Mouse (Mus musculus) urinary bladder, adult 2 months (tissue): Measurements from ENCODE around the gene Casr. TPM values are rescaled to one million over a fixed set of nuclear protein-coding genes. Genes with fewer than 3 reads are reported as not detected.

Experiments used
- DNase-seq: peaks from one replicate; pipeline ENCODE4 v3.0.0; 2022; ENCODE audit warnings: low spot score
- polyA plus RNA-seq: library from polyadenylated mRNA; depleted of rRNA; stranded (reverse); fragments of >200 nt; gene quantifications from 2 replicates; pipeline ENCODE4 v1.2.3, GENCODE M21; 2012; rRNA removed

Casr gene
- polyA plus RNA-seq: 0.01 and 0.06 TPM in 2 replicates

DNA sequence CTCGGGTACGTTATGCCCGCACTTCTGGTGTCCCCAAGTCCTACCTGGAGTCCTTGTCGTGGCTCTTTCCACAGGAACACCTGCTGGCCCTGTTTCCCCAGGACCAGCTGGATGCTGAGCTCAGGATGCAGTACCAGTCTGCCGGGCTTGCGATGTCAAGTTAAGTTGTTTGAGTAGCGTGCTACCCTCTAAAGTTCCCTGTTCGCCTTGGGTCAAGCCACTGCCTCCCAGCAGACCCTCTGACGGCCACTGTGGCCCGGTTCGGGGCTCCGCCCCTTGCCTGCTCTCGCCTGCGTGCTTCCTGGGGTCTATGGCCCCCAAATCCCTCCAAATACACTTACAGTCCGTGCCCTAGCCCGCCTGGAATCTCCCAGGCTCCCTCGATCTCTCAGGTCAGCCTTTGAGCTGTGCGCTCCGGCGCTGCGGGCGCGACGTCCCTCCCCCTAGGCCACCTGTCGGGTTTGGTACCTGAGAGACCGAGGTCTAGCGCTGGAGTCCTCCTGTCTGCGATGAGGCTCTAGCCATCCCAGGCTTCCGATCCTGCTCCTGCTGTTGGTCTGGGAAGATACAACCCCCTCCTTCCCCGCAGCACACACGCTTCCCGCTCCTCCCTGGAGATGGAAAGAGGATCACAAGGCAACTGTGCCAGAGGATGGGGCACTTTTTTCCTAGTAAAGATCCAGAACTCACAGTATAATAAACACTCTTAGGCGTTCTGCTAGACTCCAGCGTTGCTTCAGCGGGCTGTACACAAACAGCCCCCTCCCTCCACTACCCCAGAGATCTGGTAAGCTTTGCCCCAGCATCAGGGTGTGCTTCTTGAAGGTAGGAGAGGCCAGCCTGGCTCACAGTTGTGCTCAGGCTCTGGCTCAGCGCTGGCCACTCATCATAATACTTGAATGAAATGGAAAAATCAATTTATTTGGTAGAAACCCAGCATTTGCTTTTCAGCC lies at the start of gene Casr:
TSS of gene Casr (minus strand) at position 756 of the 953 bp plus-strand sequence.
- DNase-seq: no peak

- no peak for DNase-seq
Measured at GRCm38 (mm10) chr16:36602632-36603031, 40.7 kb upstream of the Casr start.

DNA sequence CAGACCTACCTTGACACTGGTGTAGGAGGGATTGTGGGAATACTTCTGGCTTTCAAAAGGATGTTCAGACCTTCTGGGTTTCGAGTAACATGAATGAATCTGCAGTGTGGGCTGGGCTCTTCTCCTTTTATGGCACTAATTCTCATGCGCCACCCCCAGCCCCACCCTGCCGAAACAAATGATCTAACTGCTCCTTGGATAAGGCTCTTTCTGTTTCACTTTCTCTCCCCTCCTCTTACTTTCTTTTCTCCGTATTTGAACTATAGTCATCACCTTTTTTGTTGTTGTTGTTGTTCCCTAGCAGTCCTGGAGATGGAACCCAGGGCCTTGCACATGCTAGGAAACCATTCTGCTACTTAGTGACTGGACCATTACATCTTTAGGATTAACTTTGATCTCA lies 36.3 kb upstream of the Casr start:
- no peak for DNase-seq

- DNase-seq: no peak
Measured at GRCm38 (mm10) chr16:36596671-36597410, 34.9 kb upstream of the Casr start.

DNA sequence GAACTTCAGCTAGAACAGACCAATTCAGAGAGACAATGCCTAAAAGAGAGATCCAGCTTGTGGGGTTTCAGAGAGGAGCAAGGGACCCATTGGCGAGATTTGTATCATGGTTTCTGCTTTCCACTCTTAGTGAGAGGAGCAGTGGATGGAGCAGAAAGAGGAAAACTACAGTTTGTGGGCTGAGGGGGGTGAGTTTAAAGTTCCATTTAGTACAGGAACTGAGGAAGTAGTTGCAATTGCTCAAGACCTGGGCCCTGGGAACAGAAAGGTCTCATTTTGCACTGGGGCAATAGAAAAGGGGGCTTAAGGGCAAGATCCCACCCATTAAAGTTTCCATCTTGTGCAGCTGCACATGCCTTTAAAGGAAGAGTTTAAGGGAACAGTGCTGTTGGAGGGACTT lies 28.0 kb upstream of the Casr start:
- no peak for DNase-seq

GRCm38 (mm10) chr16:36587971-36588370 lies 26.0 kb upstream of the Casr start:
- no peak for DNase-seq

DNA sequence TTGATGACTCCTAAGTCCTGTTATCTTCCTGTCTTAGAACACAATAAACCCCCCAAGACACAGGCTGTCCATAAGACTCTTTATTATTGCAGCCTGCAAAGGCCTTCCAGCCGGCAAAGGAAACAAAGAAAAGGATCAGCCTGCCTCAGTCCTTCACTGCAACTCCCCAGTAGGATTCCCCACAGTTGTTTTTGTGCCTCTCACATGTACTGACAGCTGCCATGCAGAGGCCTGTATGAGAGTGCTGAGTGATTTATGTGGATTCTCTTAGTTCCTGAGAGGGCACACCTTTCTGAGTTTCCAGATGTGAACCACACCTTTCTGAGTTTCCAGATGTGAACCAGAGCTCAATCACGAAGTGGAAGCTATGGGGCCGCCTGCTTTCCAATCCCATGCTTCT lies 20.1 kb upstream of the Casr start:
- no peak for DNase-seq

DNA sequence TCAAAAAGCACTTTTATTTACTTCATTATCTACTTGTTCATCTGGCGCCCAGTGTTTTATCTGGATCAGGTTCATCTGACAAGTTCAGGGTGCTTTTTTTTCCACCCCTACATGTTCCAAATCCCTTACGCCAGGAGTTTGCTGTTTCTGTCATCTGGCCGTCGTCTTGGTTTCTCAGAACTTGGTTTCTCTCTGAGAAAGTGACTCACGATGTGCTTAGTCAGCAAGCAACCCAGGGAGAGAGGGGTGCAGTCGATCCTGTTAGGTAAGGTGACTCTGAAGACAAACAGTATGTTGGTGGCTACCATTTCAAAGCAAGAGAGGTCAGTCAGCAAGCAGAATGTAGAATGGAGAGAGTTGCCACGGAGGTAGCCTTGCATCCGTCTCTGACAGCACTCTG lies 10.0 kb upstream of the Casr start:
- DNase-seq: no peak

- DNase-seq: no peak
Measured at GRCm38 (mm10) chr16:36559573-36559972, 2.4 kb downstream of the Casr start.

- no peak for DNase-seq
Measured at GRCm38 (mm10) chr16:36555672-36556165, 6.2 kb downstream of the Casr start.

DNA sequence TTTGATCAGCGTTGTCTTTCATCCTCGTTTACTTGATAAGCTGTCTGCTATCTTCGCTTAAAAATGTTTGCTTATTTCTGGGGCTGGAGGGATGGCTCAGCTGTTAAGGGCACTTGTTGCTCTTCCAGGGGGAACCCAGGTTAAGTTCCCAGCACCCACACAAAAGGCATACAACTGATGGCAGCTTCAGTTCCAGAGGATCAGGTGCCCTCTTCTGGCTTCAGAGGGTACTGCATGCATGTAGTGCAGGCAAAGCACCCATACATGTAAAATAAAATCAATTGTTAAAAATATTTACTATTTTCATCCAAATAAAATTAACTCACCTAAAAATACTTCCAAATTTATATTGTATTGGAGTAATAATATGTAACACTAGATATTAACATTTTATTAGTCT lies 8.3 kb downstream of the Casr start:
- no peak for DNase-seq

GRCm38 (mm10) chr16:36545333-36545732 lies 16.6 kb downstream of the Casr start:
- DNase-seq: no peak

DNA sequence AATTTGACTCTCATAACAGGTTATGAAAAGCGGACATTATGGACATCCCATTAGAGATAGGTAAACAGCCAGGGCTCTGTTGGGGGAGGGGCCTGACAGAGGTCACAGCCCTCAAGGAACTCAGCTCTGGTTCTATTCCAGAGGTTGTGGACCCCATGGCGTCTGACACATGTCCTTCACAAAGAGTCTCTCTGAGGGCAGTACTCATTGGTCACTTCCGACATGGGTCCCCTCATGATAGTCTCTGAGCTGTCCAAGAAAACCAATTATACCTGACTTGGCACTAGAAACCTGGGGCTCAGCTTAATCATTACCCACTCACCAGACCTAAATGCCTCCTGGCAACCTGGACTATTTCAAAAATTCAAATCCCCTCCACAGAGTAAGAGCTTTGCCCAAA lies 18.9 kb downstream of the Casr start:
- DNase-seq: no peak

- DNase-seq: no peak
Measured at GRCm38 (mm10) chr16:36540834-36541233, 21.1 kb downstream of the Casr start.

DNA sequence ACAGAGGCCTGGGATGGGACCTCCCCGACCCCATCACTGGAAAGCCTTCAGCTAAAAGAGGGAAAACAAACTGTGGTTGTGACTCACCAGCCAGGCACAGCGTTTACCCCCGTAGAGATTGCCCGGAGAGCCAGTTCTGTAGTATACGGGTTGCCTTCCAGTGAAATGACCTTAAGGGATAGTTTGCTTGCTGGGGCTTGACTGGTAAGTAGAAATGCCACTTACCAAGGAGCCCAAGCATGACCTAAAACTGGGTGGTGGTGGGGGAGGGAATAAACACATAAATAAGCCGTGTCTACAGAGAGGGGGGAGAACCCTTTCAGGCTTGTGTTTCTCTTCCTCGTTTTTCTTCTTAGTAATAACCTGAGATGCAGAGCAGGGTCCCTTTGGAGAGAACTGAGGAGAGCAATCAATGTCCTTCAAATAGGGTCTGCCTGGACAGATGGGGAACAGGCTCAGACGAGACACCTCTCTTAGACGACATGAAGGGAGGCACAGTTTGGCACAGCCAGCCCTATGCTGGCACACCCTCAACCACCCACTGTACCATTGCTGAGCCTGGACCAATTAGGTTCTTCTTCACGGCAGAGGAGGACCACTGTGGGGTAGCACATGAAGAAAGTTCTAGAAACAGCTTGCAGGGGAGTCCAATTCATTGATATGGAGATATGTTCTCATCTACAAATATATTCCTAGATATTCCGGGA lies 28.8 kb downstream of the Casr start:
- no peak for DNase-seq

DNA sequence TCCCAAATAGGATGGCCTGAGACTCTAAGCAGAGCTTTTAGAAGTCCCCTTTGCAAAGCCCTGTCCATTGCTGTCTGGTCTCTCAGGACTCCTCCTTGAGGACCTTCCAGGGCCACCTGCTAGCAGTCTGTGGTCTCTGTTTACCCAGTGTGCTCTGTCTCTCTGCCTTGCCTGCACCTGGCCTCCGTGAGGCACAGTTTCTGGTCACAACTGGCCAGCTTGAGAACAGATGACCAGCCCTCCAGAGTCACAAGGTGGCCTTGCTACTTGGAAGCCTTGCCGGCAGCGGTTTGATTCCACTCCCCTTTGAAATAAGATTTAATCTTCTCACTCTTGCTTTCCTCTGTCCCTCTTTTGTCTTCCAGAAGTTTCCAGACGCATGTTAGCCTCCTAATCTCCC lies 29.9 kb downstream of the Casr start:
- DNase-seq: no peak

GRCm38 (mm10) chr16:36531630-36532029 lies 30.3 kb downstream of the Casr start:
- DNase-seq: no peak

DNA sequence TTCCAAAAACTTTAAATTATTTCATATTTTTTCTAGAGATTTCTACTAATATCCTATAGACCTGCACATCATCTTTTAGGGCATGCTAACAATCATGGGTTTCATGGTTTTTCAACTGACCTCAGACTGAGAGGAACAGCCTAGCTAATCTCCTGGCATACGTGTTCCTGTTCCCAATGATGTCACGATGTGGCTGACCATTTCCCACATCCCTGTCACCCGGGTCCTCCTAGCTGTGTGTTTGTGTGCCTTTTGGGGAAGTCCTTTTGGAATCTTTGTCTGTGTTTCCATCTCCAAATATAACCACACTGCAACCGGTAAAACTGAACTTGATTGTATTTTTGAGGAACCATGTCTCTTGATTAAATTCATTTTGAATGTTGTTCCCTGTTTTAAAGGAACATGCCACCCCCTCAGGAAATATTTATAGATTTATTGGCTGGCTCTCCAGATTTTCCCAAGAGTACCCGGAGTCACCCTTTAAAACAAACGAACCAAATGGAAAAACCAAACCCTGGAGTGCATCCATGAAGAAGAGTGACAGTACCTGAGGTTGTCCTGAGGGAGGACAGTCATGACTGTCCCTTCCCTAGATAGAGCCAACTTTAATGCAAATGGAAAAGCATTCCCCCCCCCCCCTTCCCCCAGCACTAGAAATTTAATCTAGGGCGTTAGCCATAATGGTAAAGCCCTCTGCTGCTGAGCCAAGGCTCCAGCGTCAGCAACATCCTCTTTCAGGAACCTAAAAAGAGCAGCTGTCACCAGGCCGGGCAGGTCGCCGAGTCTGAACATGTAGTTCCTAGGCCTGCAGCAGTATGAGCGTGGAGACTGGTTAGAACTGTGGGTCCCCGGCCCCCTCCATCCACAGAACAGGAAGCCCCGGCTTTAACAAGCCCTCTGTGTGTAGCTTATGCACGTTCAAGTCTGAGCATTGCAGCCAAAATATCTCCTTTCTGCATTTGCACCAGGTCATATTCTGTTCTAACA lies 31.1 kb downstream of the Casr start:
- no peak for DNase-seq

GRCm38 (mm10) chr16:36528822-36529221 lies 33.1 kb downstream of the Casr start:
- DNase-seq: no peak

DNA sequence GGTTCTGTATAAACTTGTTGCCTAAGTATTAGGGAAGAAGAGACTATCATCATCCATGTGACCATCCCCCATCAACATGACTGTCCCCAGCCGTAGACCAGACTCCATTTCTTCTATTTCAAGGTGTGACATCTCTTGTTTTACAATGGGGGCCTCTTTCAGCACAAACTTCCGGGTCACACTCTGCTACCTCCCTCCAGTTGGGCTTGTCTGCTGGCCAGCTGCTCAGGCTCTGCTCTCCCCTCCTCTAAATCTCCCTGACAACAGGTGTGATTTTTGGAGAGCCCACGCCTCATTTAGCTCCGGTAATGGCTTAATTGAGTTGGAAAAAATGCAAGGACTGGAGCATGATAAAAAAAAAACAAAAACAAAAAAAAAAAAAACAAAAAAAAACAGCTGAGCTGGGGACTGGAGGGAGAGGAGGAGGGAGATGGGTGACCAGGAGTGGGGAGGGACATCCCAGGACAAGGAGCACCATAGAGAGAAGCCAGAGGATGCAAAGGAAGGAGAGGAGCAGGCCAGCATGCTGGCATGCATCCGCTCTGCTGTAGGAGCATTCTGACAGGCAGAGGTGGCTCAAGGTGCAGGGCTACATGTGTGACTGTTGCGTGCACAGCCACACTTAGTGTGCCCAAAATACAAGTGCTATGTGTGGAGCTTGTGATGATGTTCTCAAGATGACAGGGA lies 35.2 kb downstream of the Casr start:
- no peak for DNase-seq
